Mouse (Mus musculus): ENCODE measurements around the gene Mrto4.

DNA sequence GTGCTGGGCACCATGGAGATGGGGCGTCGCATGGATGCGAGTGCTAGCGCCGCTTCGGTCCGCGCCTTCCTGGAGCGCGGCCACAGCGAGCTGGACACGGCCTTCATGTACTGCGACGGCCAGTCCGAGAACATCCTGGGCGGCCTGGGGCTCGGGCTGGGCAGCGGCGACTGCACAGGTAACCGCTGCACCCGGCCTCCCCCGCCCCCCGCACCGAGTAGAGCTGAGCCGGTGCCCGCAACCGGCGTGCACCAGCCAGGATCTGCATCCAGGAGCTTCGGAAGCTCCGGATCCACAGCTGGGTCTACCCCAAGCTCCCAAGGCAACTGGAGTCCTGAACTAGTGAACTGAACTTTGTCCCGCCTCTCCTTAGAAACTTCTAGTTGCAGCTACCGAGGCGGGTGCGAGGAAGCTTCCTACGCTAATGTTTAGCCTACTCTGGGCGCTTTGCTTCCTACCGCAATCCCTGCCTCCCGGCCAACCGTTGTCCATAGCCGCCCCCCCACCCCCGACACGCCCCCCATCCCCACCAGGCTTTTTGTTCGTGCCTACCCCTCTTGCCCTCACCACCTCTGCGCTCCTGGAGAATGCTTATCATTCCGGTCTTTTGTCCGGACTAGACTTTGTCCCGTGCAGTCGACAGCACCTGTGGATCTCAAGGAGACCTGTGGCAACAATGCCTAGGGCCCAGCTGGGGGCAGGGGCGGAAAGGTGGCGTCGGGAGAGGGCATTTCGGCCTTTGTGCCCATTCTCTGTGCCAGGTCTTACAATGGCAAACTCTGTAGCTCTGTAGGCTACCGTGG, 41.3 kb downstream of the Mrto4 start:
- no peak for TF ChIP-seq CTCF (conservative IDR thresholded peaks at IDR 0.05; ENCODE audit: low read length)
- no peak for TF ChIP-seq NANOG (IDR thresholded peaks at IDR 0.05; ENCODE audit: borderline replicate concordance, low read length)

Measured in E14TG2a.4 (cell line).